Mouse (Mus musculus) CH12.LX (cell line): ENCODE results near the gene Abracl.

ENCODE experiments used
- CTCF ChIP-seq, 2 experiments: IDR thresholded peaks in 1 of 2; conservative IDR thresholded peaks in 1 of 2; 2 replicates each; pipeline ENCODE4 v1.5.1; 2011 to 2012; ENCODE audit warnings: low read depth in 2 of 2, low read length in 2 of 2, improper control_type of control experiment in 1 of 2, inconsistent platforms in 1 of 2, mild to moderate bottlenecking in 1 of 2, moderate library complexity in 1 of 2
- USF1 ChIP-seq: IDR thresholded peaks from 2 replicates; pipeline ENCODE4 v1.6.1; 2014; ENCODE audit warnings: low read depth, mild to moderate bottlenecking, inconsistent platforms, low read length, improper control_type of control experiment
- USF2 ChIP-seq: conservative IDR thresholded peaks from 2 replicates; pipeline ENCODE4 v1.6.1; 2011; ENCODE audit warnings: low read depth, low read length, improper control_type of control experiment

- TF ChIP-seq CTCF (conservative IDR thresholded peaks at IDR 0.05 in 1 of 2, IDR thresholded peaks at IDR 0.05 in 1 of 2; ENCODE audit: low read depth in 2 of 2, low read length in 2 of 2), result no peak
- TF ChIP-seq USF2, result no peak
- TF ChIP-seq USF1, result no peak
These were observed 49.8 kb upstream of the Abracl start for GRCm38 (mm10) chr10:18072871-18073270.
